Mouse (Mus musculus) cerebellum, postnatal 36 days (tissue): ENCODE data around the gene Larp4.

Experiments
- DNase-seq, 2 experiments: peaks; one replicate each; pipeline ENCODE4 v3.0.0; 2021 to 2022; ENCODE audit warnings: mixed read lengths in 2 of 2

Larp4 gene

GRCm38 (mm10) chr15:100059626-100060311, 89.9 kb downstream of the Larp4 start:
- DNase-seq: no peak

- DNase-seq: no peak
Observed at GRCm38 (mm10) chr15:100060513-100061140, 90.8 kb downstream of the Larp4 start.

- DNase-seq: no peak
Observed at GRCm38 (mm10) chr15:100061377-100061776, 91.5 kb downstream of the Larp4 start.

- no peak for DNase-seq
Observed at GRCm38 (mm10) chr15:100063229-100063773, 93.4 kb downstream of the Larp4 start.
